Mouse (Mus musculus) layer of hippocampus, postnatal 36 days (tissue): Measurements from ENCODE around the gene Agap2. TPM values are rescaled to one million over a fixed set of nuclear protein-coding genes. Genes with fewer than 3 reads are reported as not detected.
"Not testable (repeated sequence)": the region's sequence is repeated elsewhere in the genome, so short reads cannot be mapped to it uniquely, and the experiment has no call there.

Experiments
- DNase-seq, 2 experiments: peaks; one replicate each; pipeline ENCODE4 v3.0.0; 2022
- total RNA-seq, 2 experiments: library from RNA; stranded (reverse); gene quantifications; 2 replicates each; pipeline ENCODE4 v1.2.3; 2021

Agap2 gene
- total RNA-seq, 2 experiments from 2014 or later: 778 to 800 TPM

DNA sequence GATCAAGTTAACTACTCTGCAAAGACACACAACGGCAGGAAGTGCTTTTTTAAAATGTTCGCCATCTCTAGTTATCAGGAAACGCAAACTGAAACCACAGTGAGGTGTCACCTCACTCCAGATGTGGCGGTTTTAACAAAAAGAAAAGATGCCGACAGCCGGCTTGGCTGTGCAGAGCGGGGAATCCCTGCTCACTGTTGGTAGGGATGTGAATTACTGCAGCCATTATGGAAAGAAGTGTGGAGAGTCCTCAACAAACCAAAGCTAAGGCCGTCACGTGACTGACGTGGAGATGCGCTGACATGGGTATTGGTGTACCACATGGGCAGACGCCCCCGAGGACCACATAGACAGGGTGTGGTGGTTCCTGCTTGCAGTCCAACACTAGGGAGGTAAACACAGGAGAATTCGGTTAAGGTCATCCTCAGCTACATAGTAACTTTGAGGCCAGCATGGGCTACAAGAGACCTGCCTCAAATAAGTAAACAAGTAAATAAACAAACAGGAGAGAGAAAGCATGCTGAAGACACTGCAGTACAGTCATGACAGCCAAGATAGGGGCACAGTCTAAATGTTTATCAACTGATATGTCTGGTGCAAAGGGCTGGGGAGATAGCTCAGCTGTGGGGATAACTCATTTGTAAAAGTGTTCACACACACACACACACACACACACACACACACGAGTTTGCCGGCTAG, 32.6 kb downstream of the Agap2 start:
- no peak for DNase-seq

GRCm38 (mm10) chr10:127108262-127108583, 33.1 kb downstream of the Agap2 start:
- DNase-seq: no peak

DNA sequence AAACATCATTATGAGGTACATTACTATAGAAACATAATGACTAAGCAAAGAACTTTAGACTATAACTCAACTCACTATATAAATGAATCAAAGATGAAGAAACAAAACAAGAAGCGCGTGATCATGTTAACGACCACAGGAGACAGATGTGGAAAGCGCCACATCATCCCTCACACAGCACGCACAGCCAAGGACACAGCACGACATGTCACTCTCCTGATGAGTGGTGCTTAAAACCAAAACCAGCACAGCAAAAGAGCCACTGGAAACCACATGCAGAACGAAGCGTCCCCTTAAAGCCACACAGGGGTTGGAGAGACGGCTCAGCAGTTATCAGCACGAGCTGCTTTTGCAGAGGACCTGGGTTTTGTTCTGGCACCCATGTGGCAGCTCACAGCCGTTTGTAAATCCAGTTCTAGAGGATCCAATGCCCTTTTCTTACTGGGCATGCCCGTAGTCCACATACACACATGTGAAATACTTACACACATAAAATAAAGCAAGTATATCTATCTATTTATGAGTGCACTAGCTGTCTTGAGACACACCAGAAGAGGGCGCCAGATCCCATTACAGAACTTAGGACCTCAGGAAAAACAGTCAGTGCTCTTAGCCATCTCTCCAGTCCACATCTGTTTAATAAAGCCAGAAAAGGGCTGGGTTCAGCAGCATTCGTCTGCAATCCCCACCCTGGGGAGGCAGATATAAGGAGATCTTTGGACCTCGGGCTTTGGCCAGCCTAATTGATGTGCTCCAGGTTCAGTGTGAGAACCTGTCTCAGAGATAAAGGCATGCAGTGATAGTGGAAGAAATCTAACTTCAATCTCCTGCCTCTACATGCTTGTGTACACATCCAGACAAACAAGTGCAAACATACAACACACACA, 36.2 kb downstream of the Agap2 start:
- DNase-seq: no peak

DNA sequence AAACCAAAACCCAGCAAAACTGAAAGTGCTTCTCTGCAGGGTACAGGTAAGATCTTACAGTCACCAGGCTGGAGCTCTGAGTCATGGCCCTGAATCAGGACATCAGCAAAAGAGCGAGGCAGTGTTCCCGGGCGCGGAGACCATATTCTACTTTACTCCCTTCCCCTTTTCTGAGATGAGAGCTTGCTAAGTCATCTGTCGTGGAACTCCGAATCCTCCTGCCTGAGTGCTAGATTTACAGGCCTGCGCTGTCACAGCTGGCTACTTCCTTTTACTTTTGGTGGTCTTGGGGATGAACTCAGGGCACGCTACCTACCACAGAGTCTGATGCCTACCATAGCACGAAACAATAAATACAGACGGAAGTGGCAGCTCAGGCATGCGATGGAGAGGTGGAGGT, 39.3 kb downstream of the Agap2 start:
- no peak for DNase-seq

- no peak for DNase-seq
These were observed 40.0 kb downstream of the Agap2 start for GRCm38 (mm10) chr10:127115068-127115467.

DNA sequence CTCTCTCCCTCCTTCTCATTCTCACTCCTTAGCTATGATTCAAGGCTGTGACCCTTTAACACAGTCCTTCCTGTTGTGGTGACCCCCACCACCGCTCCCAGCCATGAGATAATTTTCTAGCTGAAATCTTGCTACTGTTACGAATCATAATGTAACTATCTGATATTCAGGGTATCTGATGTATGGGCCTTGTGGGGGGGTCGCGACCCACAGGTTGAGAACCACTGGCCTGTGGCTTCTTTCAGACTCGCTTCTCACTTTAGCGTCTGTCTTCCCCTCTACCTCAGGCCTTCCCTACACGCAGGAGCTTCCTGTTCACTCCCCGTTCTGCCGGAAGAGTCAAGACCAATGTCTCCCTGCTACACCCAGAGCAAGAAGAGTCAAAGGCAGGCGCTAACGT, 43.4 kb downstream of the Agap2 start:
- DNase-seq: no peak

GRCm38 (mm10) chr10:127119229-127119628, 44.1 kb downstream of the Agap2 start:
- DNase-seq: no peak

DNA sequence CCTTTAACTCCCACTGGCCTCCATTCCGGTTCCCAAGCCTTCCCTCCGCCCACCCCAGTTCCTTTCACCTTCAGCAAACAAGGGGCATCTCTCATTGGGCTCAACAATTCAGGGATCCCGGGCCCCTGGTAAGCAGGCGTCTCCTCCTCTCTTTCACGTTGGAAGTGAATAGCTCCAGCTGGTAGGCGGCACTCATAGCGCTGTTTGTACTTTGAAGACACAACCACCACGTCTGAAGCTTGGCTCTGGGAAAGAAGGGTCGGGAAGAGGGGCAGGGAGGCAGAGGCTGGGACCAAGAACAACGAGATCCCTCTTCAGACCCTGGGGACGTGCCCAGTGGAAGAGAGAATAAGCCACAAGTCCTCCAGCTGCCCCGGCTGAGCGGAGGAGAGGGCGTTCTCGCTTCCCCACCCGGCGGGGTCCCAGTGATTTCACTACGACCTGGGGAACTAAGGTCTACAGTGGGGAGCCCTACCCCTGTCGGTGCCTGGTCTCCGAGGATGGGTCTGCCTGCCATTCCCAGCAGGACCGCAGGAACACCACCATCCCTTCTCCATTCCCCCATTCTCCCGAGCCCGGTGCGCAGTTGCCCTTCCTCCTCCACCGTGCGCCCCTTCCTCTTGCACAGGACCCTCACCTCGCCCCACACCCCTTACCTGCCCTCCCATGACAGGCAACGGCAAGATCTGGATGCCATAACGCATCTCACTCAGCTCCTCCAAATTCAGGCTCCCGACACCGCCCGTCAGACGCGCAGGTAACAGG, 45.4 kb downstream of the Agap2 start:
- DNase-seq: no peak

GRCm38 (mm10) chr10:127121066-127121477, 46.0 kb downstream of the Agap2 start, which contains the start of gene Os9:
Os9 (minus strand) TSS chr10:127121131.
- DNase-seq: peak; percentile 94

DNA sequence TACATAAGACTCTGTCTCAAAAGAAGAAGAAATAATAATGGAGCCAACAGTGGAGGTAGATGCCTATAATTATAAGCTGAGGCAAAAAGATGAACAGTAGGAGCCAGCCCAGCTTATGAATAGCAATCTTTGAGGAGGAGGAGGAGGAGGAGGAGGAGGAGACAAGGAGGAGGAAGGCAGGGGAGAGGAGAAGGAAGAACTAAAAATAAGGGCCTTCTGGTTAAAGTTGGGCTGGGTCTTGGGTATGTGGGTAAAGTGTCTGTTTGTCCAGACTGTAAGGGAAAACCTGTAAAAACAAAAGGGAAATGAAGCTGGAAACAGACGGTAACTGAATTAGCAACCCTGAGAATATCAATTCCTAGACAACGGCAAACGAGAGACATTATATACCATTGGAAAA, 46.9 kb downstream of the Agap2 start:
- no peak for DNase-seq

DNA sequence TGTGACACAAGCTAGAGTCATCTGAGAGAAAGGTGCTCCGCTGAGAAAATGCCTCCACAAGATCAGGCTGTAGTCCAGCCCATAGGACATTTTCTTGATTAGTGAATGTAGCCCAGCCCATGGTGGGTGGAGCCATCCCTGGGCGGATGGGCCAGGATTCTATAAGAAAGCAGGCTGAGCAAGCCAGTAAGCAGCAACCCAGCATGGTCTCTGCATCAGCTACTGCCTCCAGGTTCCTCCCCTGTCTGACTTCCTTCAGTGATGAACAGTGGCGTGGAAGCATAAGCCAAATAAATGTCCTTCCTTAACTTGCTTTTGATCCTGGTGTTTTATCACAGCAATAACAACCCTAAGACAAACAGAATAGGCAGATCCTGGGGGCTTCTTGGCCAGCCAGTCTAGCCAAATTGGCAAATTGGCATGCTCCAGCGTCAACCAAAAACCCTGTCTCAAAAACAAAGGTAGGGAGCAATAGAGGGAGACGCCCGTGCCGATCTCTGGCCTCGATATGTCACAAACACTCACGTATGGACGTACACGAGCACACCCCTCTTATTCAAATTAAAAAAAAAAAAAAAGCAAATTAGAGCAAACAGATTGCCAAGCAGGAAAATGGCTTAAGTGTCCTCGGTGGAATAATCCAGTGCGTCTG, 47.8 kb downstream of the Agap2 start:
- DNase-seq: peak in 1 of 2 experiments; percentile 27

- DNase-seq: peak; percentile 60 to 76
These were observed 48.3 kb downstream of the Agap2 start for GRCm38 (mm10) chr10:127123436-127123805.

GRCm38 (mm10) chr10:127125210-127126001, 50.3 kb downstream of the Agap2 start:
- DNase-seq: no peak

- no peak for DNase-seq
These were observed 51.5 kb downstream of the Agap2 start for GRCm38 (mm10) chr10:127126579-127126978.

DNA sequence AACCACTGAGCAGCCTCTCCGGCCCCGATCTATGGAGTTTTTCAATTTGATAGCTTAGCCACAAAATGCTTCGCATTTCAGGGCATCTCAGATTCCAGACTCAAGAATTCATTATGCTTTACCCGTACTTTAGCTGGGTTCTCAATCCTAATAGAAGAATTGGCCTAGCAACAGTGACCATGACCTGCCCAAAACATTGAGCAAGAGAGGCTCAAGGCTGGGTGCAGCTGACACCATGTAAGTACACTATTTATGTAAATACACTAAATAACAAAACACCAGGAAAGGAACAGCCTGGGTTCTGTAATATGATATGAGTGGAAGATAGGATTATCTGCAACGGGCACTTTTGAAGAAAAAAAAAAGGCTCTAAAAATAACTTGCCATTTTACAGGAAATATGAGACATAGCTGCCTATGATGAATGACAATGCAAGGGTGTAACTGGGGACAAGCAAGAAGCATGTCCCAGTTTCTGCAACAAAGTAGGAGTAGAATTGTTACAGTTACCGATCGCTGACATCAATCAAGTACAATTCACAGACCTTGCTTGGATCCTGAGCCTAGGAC, 52.7 kb downstream of the Agap2 start:
- DNase-seq: no peak

DNA sequence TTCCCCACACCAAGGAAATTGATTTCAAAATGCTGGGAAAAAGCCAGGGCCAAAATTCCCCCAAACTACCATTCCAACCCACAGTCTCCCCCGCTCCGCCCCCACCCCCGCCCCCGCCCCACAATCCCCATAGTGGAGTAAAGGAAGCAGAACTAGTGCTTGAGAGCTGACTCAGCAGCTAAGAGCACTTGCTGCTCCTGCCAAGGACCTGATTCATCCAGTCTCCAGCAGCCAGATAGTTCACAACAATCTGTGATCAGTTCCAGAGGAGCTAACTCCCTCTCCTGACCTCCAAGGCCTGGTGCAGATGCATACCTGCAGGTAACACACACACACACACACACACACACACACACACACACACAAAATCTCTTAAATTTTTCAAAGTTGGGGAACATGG, 54.3 kb downstream of the Agap2 start:
- no peak for DNase-seq

DNA sequence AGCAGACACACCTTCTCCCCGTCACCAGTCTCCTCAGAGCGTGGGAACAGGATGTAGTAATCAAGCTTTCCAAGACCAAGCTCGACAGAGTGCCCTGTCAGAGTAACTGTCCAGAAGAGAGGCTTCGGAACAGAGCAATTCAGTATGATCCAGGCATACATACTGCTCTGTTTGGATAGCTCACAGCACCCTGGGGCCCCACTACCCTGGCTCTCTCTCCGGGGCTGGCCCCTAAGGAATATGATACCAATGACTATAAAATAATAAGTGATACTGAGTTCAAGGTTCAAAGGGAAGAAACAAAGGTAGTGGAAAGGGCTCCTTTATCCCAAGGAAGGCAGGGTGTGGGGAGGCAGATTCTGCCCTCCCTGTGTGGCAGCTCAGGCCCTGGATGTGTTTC, 57.4 kb downstream of the Agap2 start:
- no peak for DNase-seq

- DNase-seq: not testable (repeated sequence)
These were observed 59.4 kb downstream of the Agap2 start for GRCm38 (mm10) chr10:127134394-127135035.

DNA sequence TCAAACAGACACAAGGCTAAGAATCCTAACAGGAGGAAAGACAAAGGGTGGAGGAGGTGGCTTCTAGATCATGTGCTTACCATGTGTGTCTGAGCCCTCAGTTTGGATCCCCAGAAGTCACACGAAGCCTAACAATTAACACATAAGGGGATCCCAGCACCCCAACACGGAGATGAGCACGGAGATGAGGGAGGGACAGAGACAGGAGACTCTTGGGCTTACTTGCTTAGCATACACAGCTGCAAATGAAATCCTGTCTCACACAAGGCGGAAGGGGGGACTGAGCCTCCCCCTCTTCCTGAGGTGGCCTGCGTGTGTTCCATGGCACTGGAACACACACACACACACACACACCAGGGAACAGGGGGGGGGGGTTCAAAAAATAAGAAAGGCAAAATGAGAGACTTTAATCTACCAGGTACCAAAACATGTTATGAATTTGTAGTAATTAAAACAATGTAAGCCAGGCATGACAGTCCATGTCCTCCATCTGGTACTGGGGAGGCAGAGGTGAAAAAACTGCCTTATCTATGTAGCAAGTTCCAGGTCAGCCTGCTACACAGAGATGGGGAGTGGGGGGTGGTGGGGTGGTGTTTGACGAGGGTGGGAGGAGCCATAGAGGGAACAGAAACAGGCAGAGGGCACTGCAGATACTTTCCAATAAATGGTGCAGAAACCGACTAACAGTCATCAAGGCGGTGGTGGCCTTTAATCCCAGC, 60.2 kb downstream of the Agap2 start:
- DNase-seq: no peak

GRCm38 (mm10) chr10:127136510-127136909, 61.4 kb downstream of the Agap2 start:
- no peak for DNase-seq
